Mouse (Mus musculus) lung, embryonic 14.5 days (tissue): ENCODE measurements around the gene Slc2a13. TPM values are rescaled to one million over a fixed set of nuclear protein-coding genes. Genes with fewer than 3 reads are reported as not detected.

ENCODE experiments used
- ATAC-seq: fragments of 200-750 bp; cut with Nextera tagmentation; 2 replicates; pipeline ENCODE4 v1.8.0; 2017; ENCODE audit warnings: mild to moderate bottlenecking, moderate TSS enrichment, moderate library complexity; ENCODE audit not compliant: insufficient read depth
- DNase-seq: peaks from one replicate; pipeline ENCODE4 v3.0.0-alpha.2; 2015
- H3K27ac ChIP-seq: fragments of 300-500 bp; sonication (generic); 2 replicates; pipeline ENCODE4 v1.5.1; 2014; ENCODE audit warnings: low read depth, mild to moderate bottlenecking, moderate library complexity
- H3K27me3 ChIP-seq: fragments of 300-500 bp; sonication (generic); 2 replicates; pipeline ENCODE4 v1.6.1; 2014; ENCODE audit warnings: low read length, control low read depth; ENCODE audit not compliant: insufficient read depth
- H3K36me3 ChIP-seq: fragments of 300-500 bp; sonication (generic); 2 replicates; pipeline ENCODE4 v1.6.1; 2014; ENCODE audit warnings: control low read depth; ENCODE audit not compliant: insufficient read depth
- H3K4me1 ChIP-seq: fragments of 300-500 bp; sonication (generic); 2 replicates; pipeline ENCODE4 v1.6.1; 2014; ENCODE audit warnings: antibody characterized with exemption, control low read depth; ENCODE audit not compliant: insufficient read depth
- H3K4me2 ChIP-seq: fragments of 300-500 bp; sonication (generic); 2 replicates; pipeline ENCODE4 v1.6.1; 2014; ENCODE audit warnings: mild to moderate bottlenecking
- H3K4me3 ChIP-seq: fragments of 300-500 bp; sonication (generic); 2 replicates; pipeline ENCODE4 v1.5.1; 2014; ENCODE audit warnings: low read depth, low read length
- H3K9ac ChIP-seq: fragments of 300-500 bp; sonication (generic); 2 replicates; pipeline ENCODE4 v1.6.1; 2014
- H3K9me3 ChIP-seq: fragments of 300-500 bp; sonication (generic); 2 replicates; pipeline ENCODE4 v1.6.1; 2016; ENCODE audit warnings: low read depth, low read length, control low read depth
- CTCF ChIP-seq: IDR thresholded peaks from 2 replicates; pipeline ENCODE4 v1.5.1; 2016; ENCODE audit warnings: antibody characterized with exemption, low read depth
- WGBS: fragments of 180-500 bp; shearing (Covaris S2); extraction: QIAGEN DNeasy Blood & Tissue Kit; methylation state at CpG from one replicate; pipeline ENCODE4 v1.1.7; 2014; 5-methylcytosine and 5-hydroxymethylcytosine counted together
- polyA plus RNA-seq: library from polyadenylated mRNA; unstranded; fragments of >200 nt; fragmentation: Nextera tagmentation; extraction: Ambion mirVana; gene quantifications from 2 replicates; pipeline ENCODE4 v1.2.1, GENCODE M21; 2014

Gene Slc2a13
- polyA plus RNA-seq, 1 experiment from 2014 or later: 1.5 TPM

DNA sequence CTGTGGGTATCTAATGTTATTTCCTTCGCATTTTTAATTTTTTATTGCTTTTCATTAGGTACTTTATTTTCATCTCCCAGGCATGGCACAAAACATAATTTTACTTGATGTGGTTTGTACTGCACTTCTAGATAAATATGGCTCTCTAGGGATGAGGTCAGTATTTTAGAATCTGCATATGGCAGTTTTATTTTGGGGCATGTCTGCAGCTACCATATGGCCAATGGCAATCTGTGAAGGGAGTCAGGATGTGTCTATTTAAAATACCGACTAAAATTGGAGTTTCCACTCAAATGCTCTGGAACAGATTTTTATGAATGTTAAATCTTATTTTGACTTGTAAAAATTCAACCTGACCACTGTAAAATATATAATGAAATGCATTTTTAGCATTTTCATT lies 133.2 kb downstream of the Slc2a13 start:
- H3K4me3 ChIP-seq: no peak overlapping the region
- no peak for TF ChIP-seq CTCF
- WGBS: 81% methylated on average over 2 of the region's 2 CpGs

GRCm38 (mm10) chr15:91425426-91425825 lies 147.6 kb downstream of the Slc2a13 start:
- 74% methylated on average over 6 of the region's 6 CpGs for WGBS
- Histone ChIP-seq H3K4me3 (no peak overlapping the region), H3K4me2 (no peak overlapping the region), H3K4me1 (no peaks in the 10 kb centered on the region), H3K9me3 (no peaks in the 10 kb centered on the region), H3K27me3 (no peaks in the 10 kb centered on the region), H3K9ac (no peak overlapping the region), H3K27ac (no peak overlapping the region), H3K36me3 (no peaks in the 10 kb centered on the region)
- ATAC-seq: no peak
- TF ChIP-seq CTCF: no peak
- no peak for DNase-seq

More for the DNA sequence above, 133.2 kb downstream of the Slc2a13 start:
- ATAC-seq (no peak), DNase-seq (no peak)
- Histone ChIP-seq H3K9me3 (no peaks in the 10 kb centered on the region), H3K4me2 (no peak overlapping the region), H3K4me1 (no peaks in the 10 kb centered on the region), H3K27me3 (no peaks in the 10 kb centered on the region), H3K27ac (no peak overlapping the region), H3K9ac (no peak overlapping the region), H3K36me3 (no peaks in the 10 kb centered on the region)

DNA sequence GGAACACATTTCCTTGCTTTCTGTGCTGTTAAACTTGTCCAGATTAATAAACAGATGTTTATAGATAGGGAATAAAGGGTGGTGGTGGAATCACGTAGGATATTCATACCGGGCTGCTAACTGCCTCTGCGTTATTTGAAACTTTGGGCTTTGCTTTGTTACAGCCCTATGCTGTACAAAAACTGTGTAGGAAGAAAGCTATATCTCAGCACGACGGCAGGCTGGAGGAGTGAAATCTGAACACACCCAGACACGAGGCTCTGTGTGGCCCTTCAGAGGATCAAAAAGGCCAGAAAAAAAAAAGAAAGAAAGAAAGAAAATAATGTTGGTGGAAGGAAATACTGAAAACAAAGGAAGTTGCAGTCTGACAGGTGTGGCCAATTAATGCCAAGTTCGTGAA lies 166.1 kb downstream of the Slc2a13 start:
- no peaks in the 10 kb centered on the region for H3K9me3 ChIP-seq
- no peak overlapping the region for H3K4me3 ChIP-seq
- no peak overlapping the region for H3K27ac ChIP-seq
- DNase-seq: no peak
- H3K4me1 ChIP-seq: no peaks in the 10 kb centered on the region
- no peak for TF ChIP-seq CTCF
- no peak overlapping the region for H3K9ac ChIP-seq
- H3K36me3 ChIP-seq: no peaks in the 10 kb centered on the region
- no peak for ATAC-seq
- 57% methylated on average over 7 of the region's 7 CpGs for WGBS
- H3K27me3 ChIP-seq: no peaks in the 10 kb centered on the region
- no peak overlapping the region for H3K4me2 ChIP-seq

GRCm38 (mm10) chr15:91395165-91395564 lies 177.9 kb downstream of the Slc2a13 start:
- Histone ChIP-seq H3K9me3 (no peaks in the 10 kb centered on the region), H3K4me3 (no peak overlapping the region), H3K27ac (no peak overlapping the region), H3K9ac (no peak overlapping the region), H3K27me3 (no peaks in the 10 kb centered on the region), H3K36me3 (no peaks in the 10 kb centered on the region), H3K4me2 (no peak overlapping the region), H3K4me1 (no peaks in the 10 kb centered on the region)
- DNase-seq (no peak), ATAC-seq (no peak)
- WGBS: 78% methylated on average over 4 of the region's 4 CpGs
- TF ChIP-seq CTCF: no peak

DNA sequence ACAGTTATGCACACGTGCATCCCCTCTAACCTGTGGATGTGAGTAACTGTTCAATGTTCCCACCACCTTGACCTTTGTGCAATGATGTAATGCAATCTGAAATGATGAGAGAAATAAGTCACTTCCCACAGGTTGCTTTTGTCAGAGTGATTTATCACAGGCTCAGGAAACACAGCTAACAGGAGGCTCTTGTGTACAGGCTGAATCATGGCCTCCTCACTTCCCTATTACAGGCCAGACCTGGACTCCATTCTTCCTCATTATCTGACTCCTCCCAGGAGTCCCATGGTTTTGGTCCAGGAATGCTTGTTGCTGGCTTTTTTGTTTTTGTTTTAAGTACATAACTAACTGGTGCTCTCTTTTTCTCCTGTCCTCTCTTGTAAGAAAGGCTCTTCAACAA lies 189.4 kb downstream of the Slc2a13 start:
- no peak for DNase-seq
- TF ChIP-seq CTCF: no peak
- Histone ChIP-seq H3K27me3 (no peaks in the 10 kb centered on the region), H3K4me1 (0 out of 2 replicates have a peak, but pooled peaks cover 4% of the 10 kb centered on the region), H3K4me3 (no peak overlapping the region), H3K9me3 (no peaks in the 10 kb centered on the region), H3K4me2 (no peak overlapping the region), H3K36me3 (no peaks in the 10 kb centered on the region), H3K9ac (no peak overlapping the region), H3K27ac (no peak overlapping the region)
- WGBS: 52% methylated on average over 1 of the region's 1 CpGs
- ATAC-seq: no peak

GRCm38 (mm10) chr15:91382606-91383005 lies 190.5 kb downstream of the Slc2a13 start:
- Histone ChIP-seq H3K9ac (no peak overlapping the region), H3K27ac (no peak overlapping the region), H3K4me1 (0 out of 2 replicates have a peak, but pooled peaks cover 5% of the 10 kb centered on the region), H3K9me3 (no peaks in the 10 kb centered on the region), H3K4me2 (no peak overlapping the region), H3K4me3 (no peak overlapping the region), H3K27me3 (no peaks in the 10 kb centered on the region), H3K36me3 (no peaks in the 10 kb centered on the region)
- WGBS: 90% methylated on average over 2 of the region's 2 CpGs
- TF ChIP-seq CTCF: no peak
- no peak for DNase-seq
- ATAC-seq: no peak

DNA sequence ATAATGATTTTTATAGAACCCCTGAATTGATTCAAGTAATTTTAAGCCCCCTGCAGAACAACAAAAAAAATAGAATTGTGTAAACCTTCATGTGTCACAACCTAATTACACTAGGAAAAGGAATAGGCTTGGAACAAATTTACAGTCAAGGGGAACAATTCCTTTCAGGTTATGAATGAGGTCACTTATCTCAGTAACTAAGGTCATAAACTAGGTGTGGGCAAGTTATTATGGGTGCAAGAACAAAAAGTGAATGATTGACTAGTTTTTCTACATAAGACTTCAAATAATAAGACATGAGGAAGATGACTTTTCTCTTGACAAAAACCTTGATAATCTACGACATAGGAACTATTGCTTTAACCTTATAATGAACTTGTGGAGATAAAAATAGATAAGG lies 191.2 kb downstream of the Slc2a13 start:
- H3K9ac ChIP-seq: no peak overlapping the region
- H3K4me3 ChIP-seq: no peak overlapping the region
- no peaks in the 10 kb centered on the region for H3K9me3 ChIP-seq
- TF ChIP-seq CTCF: no peak
- ATAC-seq (no peak), DNase-seq (no peak)
- H3K36me3 ChIP-seq: no peaks in the 10 kb centered on the region
- WGBS: 86% methylated on average over 1 of the region's 1 CpGs
- H3K4me2 ChIP-seq: no peak overlapping the region
- H3K27ac ChIP-seq: no peak overlapping the region
- 0 out of 2 replicates have a peak, but pooled peaks cover 5% of the 10 kb centered on the region for H3K4me1 ChIP-seq
- no peaks in the 10 kb centered on the region for H3K27me3 ChIP-seq
